Mouse (Mus musculus): ENCODE measurements around the gene F2.

The F2 gene

GRCm38 (mm10) chr2:91636229-91636628 is at the start of gene F2:
TSS of gene F2 (minus strand) at chr2:91636414.
- in situ Hi-C loops (cut with MseI, MboI): no loop called here

- in situ Hi-C loops (cut with MseI, MboI): no loop called here
These were observed 47.7 kb upstream of the F2 start for GRCm38 (mm10) chr2:91683919-91684318.

GRCm38 (mm10) chr2:91682850-91683249 is 46.6 kb upstream of the F2 start:
- in situ Hi-C loops (cut with MseI, MboI): no loop called here

GRCm38 (mm10) chr2:91676961-91677360 is 40.7 kb upstream of the F2 start:
- in situ Hi-C loops (cut with MseI, MboI): no loop called here

- in situ Hi-C loops (cut with MseI, MboI): no loop called here
These were observed 40.2 kb upstream of the F2 start for GRCm38 (mm10) chr2:91676420-91676819.

- in situ Hi-C loops (cut with MseI, MboI): no loop called here
These were observed 38.7 kb upstream of the F2 start for GRCm38 (mm10) chr2:91674895-91675294.

- in situ Hi-C loops (cut with MseI, MboI): no loop called here
These were observed 37.4 kb upstream of the F2 start for GRCm38 (mm10) chr2:91673587-91673986.

GRCm38 (mm10) chr2:91670038-91670437 is 33.8 kb upstream of the F2 start:
- in situ Hi-C loops (cut with MseI, MboI): no loop called here

- in situ Hi-C loops (cut with MseI, MboI): no loop called here
These were observed 33.1 kb upstream of the F2 start for GRCm38 (mm10) chr2:91669326-91669725.

GRCm38 (mm10) chr2:91667747-91668146 is 31.5 kb upstream of the F2 start:
- in situ Hi-C loops (cut with MseI, MboI): no loop called here

GRCm38 (mm10) chr2:91666386-91666910 is 30.2 kb upstream of the F2 start:
- in situ Hi-C loops (cut with MseI, MboI): no loop called here

- in situ Hi-C loops (cut with MseI, MboI): no loop called here
These were observed 28.6 kb upstream of the F2 start for GRCm38 (mm10) chr2:91664780-91665179.

GRCm38 (mm10) chr2:91660981-91661380 is 24.8 kb upstream of the F2 start:
- in situ Hi-C loops (cut with MseI, MboI): no loop called here

GRCm38 (mm10) chr2:91659657-91660056 is 23.4 kb upstream of the F2 start:
- in situ Hi-C loops (cut with MseI, MboI): no loop called here

- in situ Hi-C loops (cut with MseI, MboI): no loop called here
These were observed 20.6 kb upstream of the F2 start for GRCm38 (mm10) chr2:91656774-91657173.

GRCm38 (mm10) chr2:91655827-91656226 is 19.6 kb upstream of the F2 start:
- in situ Hi-C loops (cut with MseI, MboI): no loop called here

GRCm38 (mm10) chr2:91655388-91655787 is 19.2 kb upstream of the F2 start:
- in situ Hi-C loops (cut with MseI, MboI): no loop called here

GRCm38 (mm10) chr2:91652863-91653262 is 16.6 kb upstream of the F2 start:
- in situ Hi-C loops (cut with MseI, MboI): no loop called here

GRCm38 (mm10) chr2:91651458-91652258 is 15.4 kb upstream of the F2 start:
- in situ Hi-C loops (cut with MseI, MboI): no loop called here

- in situ Hi-C loops (cut with MseI, MboI): no loop called here
These were observed 14.3 kb upstream of the F2 start for GRCm38 (mm10) chr2:91650360-91650995.

GRCm38 (mm10) chr2:91649553-91650359 is 13.5 kb upstream of the F2 start, which contains the start of the genes Zfp408 and Arhgap1:
TSS of gene Zfp408 (minus strand) at chr2:91649791.
TSS of gene Arhgap1 (plus strand) at chr2:91649860.
- in situ Hi-C loops (cut with MseI, MboI): no loop called here

- in situ Hi-C loops (cut with MseI, MboI): no loop called here
These were observed 12.9 kb upstream of the F2 start for GRCm38 (mm10) chr2:91649152-91649551.

Measured in mouse trophoblast stem cell (cell line).